Mouse (Mus musculus) thymus, postnatal 14 days (tissue): ENCODE results near the gene Fgfr2.
"Not testable (repeated sequence)": the region's sequence is repeated elsewhere in the genome, so short reads cannot be mapped to it uniquely, and the experiment has no call there.

Experiments used
- DNase-seq: peaks from one replicate; pipeline ENCODE4 v3.0.0; 2021

Fgfr2 gene

DNA sequence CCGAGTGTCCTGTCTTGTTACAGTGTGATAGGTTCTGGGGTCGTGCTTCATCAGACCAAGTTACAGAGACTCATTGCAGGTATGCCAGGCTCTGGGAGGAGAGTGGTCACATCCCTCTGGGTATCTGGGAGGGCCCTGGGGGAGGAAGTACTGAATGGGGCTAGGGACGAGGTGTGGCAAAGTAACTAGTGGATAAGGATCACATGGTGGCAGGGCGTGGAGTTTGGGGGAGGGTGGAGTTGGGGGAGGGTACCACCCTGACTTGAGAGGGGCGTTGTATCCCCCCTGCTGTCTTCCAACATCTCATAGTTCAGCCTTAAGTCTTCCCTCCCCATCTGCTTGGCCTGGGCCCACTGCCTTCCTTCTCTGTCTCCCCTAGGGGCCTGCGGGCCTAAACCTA is 443.6 kb downstream of the Fgfr2 start:
- no peak for DNase-seq

- no peak for DNase-seq
Observed at GRCm38 (mm10) chr7:132679117-132679516, 444.0 kb downstream of the Fgfr2 start.

GRCm38 (mm10) chr7:132675922-132676321 is 447.2 kb downstream of the Fgfr2 start:
- DNase-seq = no peak

DNA sequence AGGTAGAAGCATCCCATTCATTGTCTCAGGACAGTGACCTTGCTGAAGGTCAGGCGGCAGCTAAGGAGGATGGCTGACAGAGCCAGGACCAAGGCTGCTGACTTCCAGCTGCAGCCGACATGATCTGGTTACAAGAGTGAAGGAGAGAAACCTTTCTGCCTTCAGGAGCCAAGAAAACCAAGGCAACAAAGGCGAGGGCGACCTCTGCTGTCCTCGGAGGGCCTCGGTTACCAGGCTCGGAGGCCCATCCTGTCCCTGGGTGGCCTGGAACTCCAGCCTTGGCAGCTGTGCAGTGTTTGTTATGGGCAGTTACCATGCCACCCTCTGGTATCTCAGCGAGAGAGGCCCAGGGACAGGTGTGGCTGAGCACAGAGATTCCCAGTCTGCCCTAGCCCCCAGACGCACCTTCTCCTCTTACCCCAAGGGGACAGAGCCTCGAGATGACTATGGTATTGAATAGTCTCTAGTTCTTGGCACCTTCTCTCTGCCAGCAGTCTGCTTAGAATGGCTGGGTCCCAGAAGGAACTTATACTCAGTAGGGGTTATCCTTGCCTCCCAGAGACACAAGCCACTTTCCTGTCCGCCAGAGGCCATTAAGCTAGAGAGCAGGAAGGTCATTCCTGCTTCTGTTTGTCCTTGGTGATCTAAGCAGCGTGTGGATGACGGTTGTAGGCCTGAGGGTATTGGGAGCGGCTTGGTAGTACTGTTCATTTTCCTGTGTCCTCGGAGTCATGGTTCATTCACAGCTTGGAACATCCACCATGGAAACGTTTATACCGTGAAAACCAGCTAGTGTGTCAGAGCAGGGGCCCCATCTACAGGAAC is 449.0 kb downstream of the Fgfr2 start:
- DNase-seq = no peak

GRCm38 (mm10) chr7:132672481-132672959 is 450.6 kb downstream of the Fgfr2 start:
- no peak for DNase-seq

- DNase-seq = no peak
Observed at GRCm38 (mm10) chr7:132670863-132671165, 452.3 kb downstream of the Fgfr2 start.

- DNase-seq = no peak
Observed at GRCm38 (mm10) chr7:132669999-132670862, 452.9 kb downstream of the Fgfr2 start.

DNA sequence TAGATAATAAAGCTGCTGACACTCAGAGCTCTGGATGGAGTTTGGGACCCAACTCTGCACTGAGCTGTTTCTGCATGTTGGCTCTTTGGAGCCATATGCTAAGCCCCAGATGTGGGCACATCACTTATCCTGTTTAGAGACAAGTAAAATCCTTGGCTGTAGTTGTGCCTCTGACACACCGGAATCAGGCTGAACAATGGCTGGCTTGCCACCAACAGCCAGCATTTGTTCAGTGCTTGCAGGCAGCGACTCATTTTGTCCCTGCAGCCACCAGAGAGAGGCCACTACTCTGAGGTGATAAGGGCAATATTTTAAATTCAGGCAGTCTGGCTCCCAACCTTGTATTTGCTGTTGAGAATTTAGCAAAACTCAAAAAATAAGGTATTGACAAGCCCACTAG is 454.5 kb downstream of the Fgfr2 start:
- DNase-seq = no peak

DNA sequence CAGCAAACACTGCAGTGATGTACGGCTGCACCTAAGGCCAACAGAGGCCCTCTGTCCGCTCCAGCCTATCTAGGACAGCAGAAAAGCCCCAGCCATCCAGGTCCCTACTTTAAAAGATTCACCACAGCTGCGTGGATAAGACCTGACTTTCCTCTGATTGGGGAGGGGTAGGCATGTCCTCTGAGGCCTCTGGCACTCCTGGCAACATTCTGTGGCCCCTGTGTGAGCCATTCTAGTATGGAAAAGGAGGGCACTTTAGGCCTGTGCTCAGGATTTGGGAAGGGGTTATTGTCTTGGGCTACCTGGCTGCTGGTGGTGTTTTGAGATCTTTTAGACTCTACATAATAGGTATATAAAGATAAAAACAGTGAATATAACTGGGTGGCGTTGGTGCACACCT is 456.6 kb downstream of the Fgfr2 start:
- DNase-seq = no peak

DNA sequence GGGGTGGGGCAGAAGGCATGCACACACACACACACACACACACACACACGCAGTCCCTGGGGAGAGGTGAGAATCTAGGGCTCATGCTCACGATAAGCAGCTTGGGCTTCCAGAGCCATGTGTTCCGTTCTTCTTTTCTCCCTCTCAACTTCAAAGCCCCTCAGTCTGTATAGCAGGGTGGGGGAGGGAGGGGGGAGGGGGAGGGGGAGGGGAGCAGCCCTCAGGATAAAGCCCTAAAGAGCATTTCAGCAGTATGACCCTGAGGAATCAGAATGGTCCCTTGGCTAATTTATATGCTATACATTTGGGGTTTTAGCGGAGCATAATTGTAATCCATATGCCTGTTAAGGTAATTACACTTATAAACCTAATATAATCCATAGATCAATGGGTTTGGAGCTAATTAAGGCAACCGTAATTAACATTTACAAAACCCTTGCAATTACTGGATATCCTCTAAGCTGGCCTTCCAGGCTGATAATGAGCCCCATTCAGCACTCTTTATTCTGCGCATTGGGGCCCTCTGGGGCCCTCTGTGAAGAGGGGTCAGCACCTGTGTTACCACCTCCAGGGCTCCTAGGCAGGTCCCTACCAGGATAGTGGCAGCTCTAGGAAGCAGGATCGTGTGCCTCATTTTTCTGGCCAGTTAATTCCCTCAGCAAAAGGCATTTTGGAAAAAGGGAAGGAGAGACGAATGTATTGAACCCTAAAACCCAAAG is 457.3 kb downstream of the Fgfr2 start:
- no peak for DNase-seq

GRCm38 (mm10) chr7:132664815-132665214 is 458.3 kb downstream of the Fgfr2 start:
- no peak for DNase-seq

GRCm38 (mm10) chr7:132662831-132663230 is 460.3 kb downstream of the Fgfr2 start:
- DNase-seq = not testable (repeated sequence)

DNA sequence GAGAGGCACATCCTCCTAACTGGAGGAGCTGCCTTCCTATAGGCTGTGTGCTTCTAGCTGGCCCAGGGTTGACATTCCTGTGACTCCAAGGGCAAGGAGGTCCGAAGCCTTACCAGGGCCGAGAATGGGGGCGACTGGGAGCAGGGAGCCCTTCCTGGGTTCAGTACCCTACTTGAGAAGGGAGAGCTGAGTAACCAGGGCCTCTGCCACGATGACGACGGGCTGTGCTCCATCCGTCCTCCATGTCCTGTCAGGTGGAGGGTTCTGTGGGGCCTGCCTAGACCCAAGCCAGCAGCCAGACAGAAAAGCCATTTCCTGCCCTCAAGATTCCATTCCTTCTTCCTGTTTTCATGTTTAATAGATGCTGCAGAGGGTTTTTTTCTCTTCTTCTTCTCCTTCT is 463.5 kb downstream of the Fgfr2 start:
- DNase-seq = no peak

DNA sequence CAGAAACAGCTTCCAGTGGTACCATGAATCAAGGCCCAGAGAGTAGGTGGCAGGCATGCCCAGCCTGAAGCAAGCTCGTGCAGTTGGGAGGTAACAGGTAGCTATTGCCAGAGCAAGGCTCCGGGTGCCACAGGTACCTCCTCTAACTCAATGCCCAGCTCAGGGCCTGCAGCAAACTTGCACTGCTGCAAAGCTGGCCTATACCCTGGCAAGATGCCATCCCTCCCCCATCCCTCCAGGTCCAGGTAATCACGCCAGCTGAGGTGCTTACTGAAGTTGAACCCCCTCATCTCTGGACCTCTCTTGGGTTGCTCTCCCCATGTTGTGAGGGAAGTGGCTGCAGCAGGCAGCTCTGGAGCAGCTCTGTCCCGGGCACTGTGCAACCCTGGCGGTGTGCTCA is 464.5 kb downstream of the Fgfr2 start:
- no peak for DNase-seq

- DNase-seq = no peak
Observed at GRCm38 (mm10) chr7:132658058-132658450, 465.1 kb downstream of the Fgfr2 start.

DNA sequence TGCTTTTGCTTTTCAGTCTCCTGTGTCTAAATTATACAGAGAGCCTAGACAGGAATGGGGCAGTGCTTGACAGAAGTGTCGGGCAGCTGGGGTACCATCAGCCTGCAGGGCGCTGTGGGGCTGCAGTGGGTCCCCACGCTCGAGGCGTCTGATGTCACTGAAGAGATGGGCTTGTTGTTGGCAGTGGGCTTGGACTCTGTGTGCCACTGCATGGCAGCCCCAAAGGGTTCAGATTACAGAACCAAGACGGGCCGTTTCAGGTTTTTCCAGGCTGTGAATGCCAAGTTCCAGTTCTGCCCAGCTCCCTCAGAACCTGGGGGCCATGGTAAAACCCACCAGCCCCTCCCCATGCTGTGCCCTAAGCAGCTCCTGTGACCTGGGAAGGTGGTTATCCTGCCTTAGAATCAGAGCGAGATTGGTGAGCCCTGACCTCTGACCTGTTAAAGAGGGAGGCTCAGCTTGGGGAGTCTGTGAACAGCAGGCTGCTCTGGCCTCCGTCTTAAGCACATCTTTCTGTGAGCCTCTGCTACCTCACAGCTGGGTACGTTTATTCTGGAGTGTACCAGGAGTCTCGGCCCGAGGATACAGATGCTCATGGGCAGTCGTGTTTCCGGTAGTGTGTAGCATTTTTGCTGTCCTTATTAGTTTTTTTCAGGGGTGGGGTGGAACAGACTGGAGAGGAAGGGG is 465.6 kb downstream of the Fgfr2 start:
- no peak for DNase-seq

GRCm38 (mm10) chr7:132656548-132656947 is 466.6 kb downstream of the Fgfr2 start:
- peak; percentile 90 for DNase-seq

DNA sequence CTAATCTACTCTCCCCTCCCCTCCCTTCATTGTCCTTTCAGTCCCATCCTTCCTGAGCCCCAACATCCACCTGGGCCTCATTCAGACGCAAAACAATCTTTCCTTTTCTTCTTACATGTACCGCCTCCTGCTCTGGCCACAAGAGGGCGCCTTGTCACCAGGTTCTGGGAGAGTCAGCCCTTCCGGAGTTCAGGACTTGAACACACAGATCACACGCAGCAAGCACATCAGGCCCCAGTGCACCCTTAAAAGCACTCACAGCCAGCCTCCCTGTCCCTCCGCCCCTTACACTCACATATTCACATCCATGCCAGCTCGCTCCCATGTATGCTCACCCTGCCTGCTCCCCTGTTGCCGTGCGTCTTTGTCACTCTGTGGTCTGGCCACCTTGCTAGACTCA is 467.1 kb downstream of the Fgfr2 start:
- peak; percentile 92 for DNase-seq

GRCm38 (mm10) chr7:132654412-132654811 is 468.7 kb downstream of the Fgfr2 start:
- no peak for DNase-seq

DNA sequence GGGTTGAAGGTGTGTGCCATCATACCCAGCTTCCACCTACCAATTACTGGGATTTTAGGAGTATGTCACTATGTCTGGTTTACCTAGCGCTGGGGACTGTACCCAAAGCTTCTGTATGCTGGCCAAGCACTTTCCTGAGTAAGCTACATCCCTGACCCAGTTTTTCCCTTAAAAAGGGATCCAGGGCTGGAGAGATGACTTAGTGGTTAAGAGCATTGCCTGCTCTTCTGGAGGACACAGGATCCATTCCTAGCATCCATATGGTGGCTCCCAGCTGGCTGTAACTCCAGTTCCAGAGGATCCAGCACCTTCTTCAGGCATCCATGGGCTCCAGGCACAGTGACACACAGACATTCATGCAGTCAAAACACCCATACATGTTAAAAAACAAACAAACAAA is 476.6 kb downstream of the Fgfr2 start:
- DNase-seq = no peak

GRCm38 (mm10) chr7:132644605-132645279 is 478.4 kb downstream of the Fgfr2 start:
- no peak for DNase-seq

DNA sequence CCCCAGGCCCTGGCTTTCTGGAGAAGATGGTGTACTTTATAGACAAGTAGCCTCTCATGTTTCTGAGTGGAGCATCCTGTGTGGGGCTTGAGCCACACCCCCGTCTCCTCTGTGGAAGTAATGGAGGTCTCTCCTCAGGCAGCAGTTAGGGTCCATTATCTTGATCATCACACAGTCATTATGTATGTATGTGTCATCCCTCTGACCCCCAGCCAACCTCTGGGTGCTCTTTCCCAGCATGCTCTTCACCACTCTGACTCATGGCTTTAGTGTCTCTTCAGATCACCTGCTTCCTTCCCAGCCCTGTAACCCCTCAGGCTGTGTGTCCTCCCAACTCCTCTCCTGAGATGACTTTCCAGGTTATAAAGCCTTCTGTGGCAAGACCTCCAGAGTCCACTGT is 481.5 kb downstream of the Fgfr2 start:
- no peak for DNase-seq
